Mouse (Mus musculus): ENCODE measurements at regions not wholly inside any gene's neighbourhood (a gene's known extent, or its start where the extent isn't known, plus 50 kb on each side); places are given as distances from the start of the nearest gene placed in this dataset.

DNA sequence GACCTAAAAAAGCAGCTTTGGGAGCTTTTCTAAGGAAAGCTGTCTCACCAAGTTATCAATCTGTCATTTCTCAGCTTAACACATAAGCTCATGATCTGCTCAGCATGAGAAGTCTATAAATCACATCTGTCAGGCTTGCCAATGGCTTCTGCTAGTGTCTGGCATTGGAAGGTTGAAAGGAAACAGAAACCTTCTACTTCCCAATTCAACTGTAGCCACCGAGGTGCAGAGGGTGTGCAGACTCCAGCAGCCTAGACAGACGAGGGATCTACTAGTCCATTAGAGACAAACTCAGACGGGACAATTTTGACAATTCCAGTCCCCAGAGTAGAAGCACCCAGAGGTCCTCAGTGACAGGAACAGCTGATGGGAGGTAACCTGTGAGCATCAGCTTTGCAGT, 103.0 kb downstream of the Nab1 start:
- DNase-seq (ENCODE audit: low read depth): no peak

DNA sequence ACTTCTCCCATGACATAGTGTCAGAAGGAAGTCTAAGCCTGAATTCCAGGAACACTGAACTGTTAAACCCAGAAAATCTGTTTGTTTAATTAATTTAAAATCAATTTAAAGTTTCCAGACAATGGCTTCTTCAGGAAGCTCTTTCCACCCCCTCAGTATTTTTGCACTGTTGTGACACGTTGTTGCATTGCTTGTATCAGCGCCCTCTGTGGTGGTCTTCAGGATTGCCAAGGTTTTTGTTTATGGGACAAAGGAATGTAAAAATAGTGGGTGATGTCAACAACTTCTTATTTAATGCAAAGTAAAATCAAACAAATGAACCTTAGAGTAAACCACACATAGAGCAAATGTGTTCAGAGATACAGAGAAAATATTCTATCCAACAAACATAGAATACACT, 107.5 kb downstream of the Nab1 start:
- DNase-seq (ENCODE audit: low read depth): peak; percentile 76

DNA sequence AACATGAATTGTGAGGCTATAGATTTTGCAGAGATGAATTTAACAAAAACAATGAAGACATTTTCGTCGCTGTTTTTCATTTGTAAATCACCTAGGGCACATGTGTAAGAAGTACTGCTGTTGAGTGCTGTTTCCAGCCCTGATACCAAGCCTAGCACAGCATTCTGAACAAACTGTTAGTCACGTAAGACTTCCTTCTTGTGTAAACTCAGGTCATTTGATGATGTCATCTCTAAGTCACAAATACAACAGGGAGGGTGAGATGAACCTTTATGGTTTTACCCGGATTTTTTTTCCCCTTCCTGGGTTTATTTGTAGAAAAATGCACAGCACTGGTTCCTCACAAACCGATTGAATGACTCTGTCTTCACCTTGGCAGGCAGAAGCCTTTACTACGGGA, 111.6 kb downstream of the Nab1 start:
- peak; percentile 63 for DNase-seq (ENCODE audit: low read depth)

DNA sequence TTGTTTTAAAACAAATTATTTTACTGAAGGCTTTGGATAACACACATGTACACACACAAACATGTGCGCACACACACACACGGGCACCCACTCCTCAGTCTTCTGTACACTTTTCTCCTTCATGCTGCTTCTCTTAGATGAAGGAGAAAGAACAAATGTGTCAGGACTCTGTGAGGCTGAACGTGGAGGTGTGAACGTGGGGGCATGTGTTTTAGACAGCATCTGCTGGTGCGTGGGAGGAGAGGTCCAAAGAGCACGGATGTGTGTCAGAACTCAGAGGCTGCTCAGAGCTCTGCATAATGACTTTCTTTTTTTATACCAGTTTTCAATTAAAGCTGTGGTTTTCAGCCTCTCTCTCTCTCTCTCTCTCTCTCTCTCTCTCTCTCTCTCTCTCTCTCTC, 112.4 kb downstream of the Nab1 start:
- peak; percentile 77 for DNase-seq (ENCODE audit: low read depth)

DNA sequence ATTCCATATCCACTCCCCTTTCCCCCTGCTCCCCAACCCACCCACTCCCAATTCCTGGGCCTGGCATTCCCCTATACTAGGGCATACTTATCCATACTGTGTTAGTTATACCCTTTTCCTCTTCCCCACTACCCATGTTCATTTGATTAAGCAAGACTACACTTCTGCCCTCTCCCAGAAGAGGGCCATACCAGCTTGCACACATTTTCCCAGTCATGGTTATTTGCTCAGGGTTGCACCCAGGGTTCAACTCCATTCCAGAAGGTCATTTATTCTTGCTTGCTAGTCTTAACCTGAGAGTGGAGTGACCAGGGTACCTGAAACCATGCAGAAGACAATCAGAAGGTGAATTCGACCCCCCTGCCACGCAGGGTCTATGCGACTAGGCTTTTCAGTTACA, 113.4 kb downstream of the Nab1 start:
- DNase-seq (ENCODE audit: low read depth): no peak

DNA sequence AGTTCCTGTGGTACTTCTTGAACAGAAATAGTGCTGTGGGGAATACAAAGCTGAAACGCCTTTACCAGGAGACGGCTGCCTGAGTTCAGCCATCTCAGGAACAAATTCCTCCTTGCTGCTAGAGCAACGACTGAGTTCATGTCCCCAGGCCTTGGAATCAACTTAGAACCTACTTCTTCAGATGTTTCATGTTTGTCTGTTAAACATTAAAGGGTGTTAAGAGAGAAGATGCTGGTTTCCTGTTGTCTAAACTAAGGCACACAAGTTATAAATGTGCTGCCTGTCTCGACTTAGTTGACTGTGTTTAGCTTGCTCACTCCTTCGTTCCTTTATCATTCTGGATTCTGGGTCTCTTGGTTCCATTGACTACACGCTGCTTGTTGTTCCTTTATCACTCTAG, 125.2 kb downstream of the Nab1 start:
- peak; percentile 60 for DNase-seq (ENCODE audit: low read depth)

DNA sequence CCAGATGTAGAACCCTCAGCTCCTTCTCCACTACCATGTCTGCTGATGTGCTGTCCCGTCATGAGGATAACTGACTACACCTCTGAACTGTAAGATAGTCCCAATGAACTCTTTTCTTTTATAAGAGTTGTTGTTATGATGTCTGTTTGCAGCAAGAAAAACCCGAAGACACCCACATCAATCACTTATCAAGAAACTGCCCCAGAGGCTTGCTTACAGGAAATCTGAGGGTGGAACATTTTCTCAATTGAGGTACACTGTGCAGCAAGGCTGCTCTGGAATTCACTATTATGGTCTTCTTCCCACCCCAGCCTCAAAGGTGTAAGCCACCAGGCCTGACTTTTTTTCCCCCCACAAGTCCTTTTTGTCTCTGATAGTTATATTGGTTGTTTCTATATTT, 125.8 kb downstream of the Nab1 start:
- DNase-seq (ENCODE audit: low read depth): peak; percentile 77

DNA sequence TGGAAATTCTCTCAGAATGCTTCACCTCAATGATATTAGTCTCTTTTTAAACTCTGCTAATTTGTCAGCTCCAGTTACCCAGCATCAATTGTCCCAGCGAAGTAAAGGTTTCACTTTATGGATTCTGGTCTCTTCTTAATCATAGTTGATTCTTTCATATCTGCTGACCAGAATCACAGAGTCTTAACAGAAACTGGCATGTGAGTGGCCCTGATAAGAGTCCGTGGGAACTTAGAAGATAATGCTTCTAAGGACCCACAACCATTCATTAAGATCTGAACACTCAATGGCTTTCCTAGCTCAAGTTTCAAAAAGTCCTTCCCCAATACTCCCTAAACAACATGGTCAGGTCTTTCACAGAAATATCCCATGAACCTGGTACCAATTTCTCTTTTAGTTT, 126.7 kb downstream of the Nab1 start:
- no peak for DNase-seq (ENCODE audit: low read depth)

DNA sequence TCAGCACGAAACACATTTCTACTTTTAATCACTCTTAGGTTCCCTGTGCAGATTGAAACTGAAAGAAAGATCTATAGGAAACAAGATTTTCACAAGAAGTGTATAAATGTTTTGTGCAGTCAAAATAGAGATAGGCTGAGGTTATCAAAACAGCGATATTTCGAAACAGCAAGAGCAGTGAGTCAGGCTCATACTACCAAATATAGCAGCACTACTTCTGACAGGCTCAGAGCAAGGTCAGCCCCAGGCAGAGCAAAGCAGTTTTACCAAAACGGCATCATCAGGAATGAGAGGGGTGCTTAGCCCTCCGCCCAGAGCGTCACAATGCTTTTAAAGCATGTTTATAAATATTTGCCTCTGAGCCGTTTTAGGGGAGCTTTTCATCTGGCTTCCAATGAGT, 133.4 kb upstream of the Gls start:
- peak; percentile 80 for DNase-seq (ENCODE audit: low read depth)

DNA sequence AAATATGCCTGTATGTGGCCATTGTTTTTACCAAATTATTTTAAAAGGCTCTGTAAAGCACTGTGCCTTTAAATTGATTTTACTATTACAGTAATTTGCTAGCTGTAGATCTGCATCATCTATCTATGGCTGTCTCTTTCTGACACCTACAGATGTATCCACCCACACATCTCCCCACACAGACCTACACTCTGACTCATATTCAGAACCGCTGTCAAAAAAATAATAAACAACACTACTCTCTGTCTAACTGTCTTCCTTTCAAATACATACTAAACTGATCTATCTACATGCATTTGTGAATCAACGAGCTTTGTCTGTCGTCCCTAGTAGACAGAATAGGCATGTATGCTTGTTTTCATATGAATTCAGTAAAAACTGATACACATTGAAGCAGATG, 130.6 kb upstream of the Gls start:
- DNase-seq (ENCODE audit: low read depth): peak; percentile 81

DNA sequence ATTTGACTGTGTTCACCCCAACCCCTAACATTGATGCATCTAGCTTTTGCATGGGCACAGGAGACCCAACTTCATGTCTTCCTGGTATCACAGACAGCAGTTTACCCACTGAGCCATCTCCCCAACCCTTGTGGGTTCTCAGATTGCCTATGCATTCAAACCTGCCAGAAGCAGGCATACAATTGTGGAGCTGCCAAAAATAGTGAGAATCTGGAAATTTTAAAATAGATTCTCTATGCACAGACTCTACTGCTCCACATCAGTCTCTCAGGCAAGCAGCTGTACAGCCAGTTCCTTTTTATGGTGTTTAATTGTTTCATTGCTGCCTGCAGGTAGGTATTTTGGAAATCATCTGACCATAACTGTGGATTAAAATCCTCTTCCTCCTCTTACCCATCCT, 129.9 kb upstream of the Gls start:
- DNase-seq (ENCODE audit: low read depth): no peak

DNA sequence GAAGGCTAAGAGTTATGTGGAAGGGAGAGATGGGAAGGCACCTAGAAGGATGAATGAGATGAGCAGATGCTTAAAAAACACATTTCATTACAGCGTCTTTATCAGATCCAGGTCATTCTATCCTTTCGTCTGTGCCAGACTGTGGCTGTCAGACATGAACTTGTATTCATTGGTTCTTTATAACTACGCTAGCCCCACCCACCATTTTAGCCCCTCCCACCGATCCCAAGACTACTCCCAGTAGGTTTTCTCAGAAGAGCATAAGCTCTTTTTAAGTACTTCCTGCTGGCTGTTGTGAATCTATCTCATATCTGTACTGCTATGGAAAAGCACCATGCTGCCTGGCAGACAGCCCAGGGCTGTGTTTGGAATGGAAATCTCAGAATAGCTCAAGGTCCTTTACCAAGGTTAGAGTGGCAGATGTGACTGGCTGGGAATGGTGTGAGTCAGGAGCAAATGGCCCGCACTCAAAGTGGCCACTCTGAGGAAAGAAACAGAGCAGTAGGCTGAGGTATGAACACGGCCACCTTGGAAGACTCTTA, 121.1 kb upstream of the Gls start:
- DNase-seq (ENCODE audit: low read depth): no peak

DNA sequence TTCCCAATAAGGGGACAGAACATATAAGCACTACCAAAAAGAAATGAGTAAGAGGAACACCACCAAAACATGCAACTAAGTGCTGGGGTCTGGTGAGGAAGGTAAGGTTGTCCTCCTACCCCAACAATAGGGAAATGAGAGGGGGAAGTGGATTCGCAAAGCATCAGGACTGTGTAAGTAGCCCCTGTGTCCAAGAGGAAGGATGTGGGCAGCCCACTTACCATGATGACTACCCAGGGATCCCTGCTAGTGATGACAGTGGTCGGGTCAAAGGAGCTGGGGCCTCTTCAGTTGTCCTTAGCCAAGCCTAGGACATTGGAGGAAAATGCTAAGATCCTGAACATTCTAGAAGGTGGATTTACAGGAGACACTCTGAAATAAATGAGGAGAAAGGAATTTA, 109.1 kb upstream of the Gls start:
- no peak for DNase-seq (ENCODE audit: low read depth)

DNA sequence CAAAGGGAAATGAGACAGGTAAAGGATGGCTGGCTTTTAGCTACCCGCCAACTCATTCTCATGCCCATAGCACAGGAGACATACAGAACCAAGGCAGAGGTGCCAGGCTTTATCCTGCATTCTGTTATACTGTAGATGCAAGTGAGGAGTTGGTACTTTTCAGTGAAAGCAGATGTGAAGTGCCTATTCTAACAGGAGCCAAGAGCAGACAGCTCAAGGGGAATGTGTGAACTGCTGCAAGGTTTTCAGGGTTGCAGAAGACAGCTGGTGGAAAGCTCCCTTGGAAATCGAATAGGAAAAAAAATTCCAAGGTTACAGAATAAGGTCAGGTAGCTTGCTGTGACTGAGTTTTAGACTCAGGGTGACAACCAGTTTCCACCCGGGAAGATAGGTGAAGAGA, 105.7 kb upstream of the Gls start:
- DNase-seq (ENCODE audit: low read depth): no peak

DNA sequence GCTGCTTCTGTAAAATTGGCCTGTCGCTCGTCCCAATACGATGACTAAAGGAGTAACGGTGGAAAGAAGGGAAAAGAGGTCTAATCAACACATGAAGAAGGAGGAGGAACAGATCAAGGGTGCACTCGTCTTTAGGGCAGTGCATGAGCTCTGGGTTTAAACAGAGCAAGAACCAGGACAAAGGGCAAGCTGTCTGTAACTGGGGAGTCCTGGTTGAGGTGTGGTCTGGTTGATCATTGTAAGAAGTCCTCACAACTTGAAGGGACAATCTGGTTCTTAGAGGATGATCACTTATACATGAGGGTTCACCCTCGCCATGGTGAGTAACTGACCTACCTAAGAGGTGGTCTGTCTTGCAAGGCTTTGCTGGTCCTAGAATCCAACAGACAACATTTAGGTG, 105.2 kb upstream of the Gls start:
- no peak for DNase-seq (ENCODE audit: low read depth)

DNA sequence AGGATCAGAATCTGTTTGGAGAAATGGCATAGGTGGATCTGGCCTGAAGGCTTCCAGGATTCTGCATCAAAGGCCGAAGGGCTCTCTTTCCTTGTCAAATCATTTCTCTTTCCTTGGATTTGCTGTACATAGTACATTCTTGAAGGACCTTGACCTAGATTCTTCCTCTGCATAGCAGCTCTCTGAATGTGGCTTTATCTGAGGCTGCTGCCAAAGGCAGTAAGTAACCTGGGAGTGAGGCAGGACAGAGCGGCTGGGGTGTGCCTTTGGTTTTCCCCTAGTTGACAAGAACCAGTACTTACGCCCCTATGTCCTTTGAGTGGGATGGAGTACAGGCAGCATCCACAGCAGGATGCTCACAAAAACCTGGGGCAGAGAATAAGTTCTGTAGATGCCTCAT, 103.7 kb upstream of the Gls start:
- DNase-seq (ENCODE audit: low read depth): no peak

DNA sequence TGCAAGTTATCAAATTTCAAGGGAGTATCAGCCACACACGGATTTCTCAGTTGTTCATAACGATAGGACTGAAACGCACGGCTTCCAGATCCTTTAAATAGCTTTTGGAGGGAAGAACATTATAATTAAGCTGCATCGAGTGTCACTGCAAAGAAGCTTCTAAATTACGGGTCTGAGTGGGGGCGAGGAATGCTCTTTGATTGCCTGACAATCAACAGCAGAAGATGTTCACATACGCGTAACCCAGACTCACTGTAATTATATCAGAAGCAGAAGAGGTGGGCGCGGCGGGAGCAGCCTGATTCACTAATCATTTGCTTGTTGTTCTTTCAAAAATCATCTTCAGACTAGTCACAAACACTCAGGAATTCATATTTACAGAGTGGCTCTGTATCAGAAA, 99.0 kb upstream of the Gls start:
- no peak for DNase-seq (ENCODE audit: low read depth)

DNA sequence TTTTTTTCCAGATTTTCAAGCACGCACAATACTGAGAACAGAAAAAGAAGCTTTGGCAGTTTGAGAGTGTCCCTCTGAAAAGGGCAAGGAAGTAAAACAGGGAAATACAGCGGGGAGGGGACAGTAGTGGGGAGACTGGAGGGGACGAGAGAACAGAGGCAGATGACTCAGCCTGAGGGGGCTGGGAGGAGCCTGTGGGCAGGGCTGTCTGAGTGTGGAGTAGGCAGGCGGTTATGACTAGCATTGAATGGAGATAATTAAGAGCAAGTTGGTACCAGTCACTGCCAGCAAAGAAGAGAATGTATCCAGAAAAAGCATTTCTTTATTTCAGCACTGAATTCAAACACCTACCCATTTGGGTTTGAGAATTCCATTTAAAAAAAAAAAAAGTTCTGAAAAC, 98.4 kb upstream of the Gls start:
- no peak for DNase-seq (ENCODE audit: low read depth)

DNA sequence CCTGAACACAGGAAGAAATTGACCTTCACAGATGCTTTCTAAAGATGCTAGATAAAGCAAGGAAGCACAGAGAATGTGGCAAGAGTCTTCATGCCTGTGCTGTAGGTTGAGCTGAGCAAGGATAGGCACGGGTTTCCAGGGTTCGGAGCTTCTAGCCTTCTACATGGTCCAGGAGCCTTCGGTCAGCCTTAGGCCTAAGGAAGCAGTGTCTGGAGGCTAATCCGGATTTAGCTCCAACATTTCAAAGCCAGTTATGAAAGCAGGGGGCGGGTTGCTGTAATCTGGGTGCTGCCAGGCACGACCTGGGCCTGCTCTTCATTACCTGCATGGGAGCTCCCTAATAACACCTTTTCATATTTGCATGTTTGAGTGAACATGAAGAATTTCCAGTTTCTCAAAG, 97.5 kb upstream of the Gls start:
- no peak for DNase-seq (ENCODE audit: low read depth)

DNA sequence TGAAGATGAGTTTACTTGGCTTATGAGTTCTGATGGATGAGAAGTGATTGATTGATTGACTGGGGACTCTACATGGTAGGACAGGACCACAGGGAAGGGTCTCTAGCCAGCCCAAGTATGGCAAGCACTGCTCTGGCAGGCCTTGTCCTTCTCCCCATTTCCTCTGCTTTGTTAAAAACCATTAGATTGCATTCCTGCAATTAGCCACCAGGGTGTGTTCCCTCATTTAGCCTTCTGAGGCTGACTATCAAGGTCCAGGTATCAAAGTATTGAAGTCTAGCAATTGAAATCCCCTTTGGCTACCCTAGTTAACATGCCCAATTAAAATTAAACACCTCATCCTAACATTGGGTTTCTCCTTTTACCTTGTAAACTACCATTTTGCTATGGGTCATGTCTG, 95.5 kb upstream of the Gls start:
- DNase-seq (ENCODE audit: low read depth): peak; percentile 69

DNA sequence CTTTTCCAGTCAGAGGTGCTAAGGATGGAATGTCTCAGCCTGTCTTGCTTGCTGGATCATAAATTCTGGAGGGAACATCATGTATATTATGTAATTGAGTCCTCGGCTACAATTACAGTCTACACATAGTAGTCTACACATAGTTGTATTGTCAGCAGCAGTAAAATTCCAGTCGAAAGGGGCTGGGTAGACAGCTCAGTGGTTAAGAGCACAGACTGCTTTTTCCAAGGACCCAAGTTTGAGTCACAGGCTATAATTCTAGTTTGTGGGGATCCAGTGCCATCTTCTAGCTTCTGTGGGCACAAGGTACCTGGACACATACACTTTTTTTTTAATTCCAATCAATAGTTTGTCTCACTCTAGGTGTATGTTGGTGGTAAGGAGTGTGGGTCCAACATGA, 91.3 kb upstream of the Gls start:
- no peak for DNase-seq (ENCODE audit: low read depth)

DNA sequence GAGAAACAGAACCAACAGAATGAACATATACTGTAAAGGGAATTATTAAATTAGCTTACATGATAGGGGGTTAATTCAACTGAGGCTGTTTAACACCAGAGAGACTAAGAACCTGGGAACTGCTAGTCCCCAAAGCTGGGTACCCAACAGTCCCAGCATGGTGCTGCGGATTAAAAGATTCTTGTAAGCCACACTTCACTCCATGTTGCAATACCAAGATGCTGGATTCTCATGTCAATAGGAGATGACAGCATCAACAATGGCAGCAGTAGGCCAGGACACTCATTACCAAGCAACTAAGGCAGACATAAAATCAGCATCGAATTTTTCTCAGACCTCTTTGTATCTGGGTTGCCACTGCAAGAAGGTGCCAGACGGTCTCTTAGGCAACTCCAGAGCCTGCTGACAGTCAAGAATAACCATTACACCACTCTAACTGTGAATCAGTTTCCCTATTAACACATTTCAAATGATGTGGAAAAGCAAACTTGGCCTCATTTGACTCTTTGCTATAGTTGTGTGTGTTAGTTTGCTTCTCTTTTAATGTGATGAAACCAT, 79.1 kb upstream of the Gls start:
- DNase-seq (ENCODE audit: low read depth): no peak

DNA sequence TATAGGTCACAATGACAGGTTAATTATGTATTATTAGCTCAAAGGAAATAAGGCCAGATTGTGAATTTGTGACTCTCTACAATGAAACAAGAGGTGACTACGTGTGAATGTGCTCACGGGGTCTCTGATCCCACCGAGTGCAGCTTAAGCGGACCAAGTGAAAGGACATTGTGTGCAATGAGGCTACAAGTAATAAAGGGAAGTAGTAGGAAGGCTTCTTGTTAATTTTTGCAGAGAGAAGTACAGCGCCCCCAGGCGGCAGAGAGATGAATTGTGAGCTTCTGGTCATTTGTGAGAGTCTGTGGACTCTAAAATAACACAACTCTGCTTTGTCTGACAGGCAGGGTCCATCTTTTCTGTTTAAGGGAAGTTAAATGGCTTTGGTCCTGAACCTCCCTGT, 73.9 kb upstream of the Gls start:
- peak; percentile 75 for DNase-seq (ENCODE audit: low read depth)

DNA sequence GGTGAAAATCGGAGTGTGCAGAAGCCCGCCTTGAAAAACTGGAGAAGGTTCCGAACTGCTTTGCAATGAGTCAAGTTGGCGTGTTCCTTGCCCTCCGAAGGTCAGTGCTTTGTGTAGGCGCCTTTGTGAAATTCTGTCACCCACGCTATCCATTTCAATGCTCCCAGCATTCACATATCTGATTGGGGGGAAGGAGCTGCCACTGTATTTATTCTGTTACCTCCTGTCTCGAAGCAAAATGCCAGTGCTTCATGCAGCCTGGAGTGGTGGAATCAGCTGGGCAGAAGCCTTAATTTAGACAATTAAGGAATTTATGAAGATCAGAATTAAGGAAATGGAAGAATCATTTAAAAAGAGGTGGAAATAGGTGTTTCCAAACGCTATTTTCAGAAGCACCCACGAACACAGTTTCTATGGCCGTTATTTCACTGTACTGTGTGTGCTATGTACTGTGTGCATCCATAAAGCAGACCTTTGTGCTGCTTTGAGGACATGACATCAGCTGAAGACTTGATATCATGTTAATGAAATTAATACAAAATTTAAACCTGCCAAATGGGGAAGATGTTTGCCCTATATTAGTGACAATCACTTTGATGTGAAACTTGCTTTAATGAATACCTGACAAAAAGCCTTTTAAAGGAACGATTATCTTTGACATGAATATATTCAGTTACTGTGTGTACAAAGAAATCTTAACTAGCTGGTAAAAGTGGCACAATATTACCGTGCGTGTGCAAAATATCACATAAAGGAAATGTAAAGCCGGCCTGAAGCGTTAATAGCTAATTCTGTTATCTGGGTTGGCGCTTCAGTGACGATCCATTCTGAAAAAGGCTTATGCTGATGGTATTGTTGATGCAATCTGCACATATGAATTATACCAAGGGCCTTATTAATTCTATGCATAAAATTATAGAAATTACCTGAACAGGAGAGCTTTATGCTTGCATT, 72.9 kb upstream of the Gls start:
- DNase-seq (ENCODE audit: low read depth): no peak
